Mouse (Mus musculus): Measurements from ENCODE around the gene March1. TPM values are rescaled to one million over a fixed set of nuclear protein-coding genes. Genes with fewer than 3 reads are reported as not detected.

March1 gene
- polyA plus RNA-seq, 1 experiment, result 0.09 TPM

GRCm38 (mm10) chr8:66433577-66433976 lies 815.9 kb downstream of the March1 start:
- Histone ChIP-seq H3K27me3 (replicated peaks) (no peaks in the 10 kb centered on the region), H3K9me3 (no peaks in the 10 kb centered on the region), H3K4me1 (peaks cover 22% of the 10 kb centered on the region), H3K36me3 (replicated peaks; ENCODE audit: low read length) (no peaks in the 10 kb centered on the region), H3K4me3 (replicated peaks) (no peak overlapping the region)
- TF ChIP-seq FLI1 (IDR thresholded peaks at IDR 0.05; ENCODE audit: low read length) (no peak), GATA1 (IDR thresholded peaks at IDR 0.05; ENCODE audit: borderline replicate concordance, low read length) (no peak)

DNA sequence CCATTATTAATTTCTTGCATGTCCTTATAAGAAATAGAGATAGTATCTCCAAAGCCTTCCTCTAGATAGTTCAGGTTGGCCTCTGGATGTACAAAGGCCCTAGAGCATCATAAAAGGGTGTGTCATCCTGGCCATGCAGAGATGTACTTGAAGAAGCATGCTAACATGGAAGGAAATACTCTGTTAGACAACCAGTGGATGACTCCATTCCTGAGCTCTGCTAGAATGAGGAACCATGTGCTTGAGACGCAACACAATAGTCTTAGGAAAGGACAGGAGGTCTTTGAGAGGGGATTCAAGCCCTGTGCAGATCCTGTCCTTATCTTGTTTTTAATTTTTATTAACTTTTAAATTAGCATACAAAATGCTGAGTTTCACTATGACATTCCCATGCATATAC lies 819.1 kb downstream of the March1 start:
- no peaks in the 10 kb centered on the region for H3K9me3 ChIP-seq
- H3K36me3 ChIP-seq (replicated peaks; ENCODE audit: low read length), result no peaks in the 10 kb centered on the region
- no peak overlapping the region for H3K4me3 ChIP-seq (replicated peaks)
- no peak for TF ChIP-seq FLI1 (IDR thresholded peaks at IDR 0.05; ENCODE audit: low read length)
- H3K4me1 ChIP-seq, result peaks cover 18% of the 10 kb centered on the region
- H3K27me3 ChIP-seq (replicated peaks), result no peaks in the 10 kb centered on the region

GRCm38 (mm10) chr8:66437929-66438328 lies 820.2 kb downstream of the March1 start:
- Histone ChIP-seq H3K4me1 (peaks cover 18% of the 10 kb centered on the region), H3K36me3 (replicated peaks; ENCODE audit: low read length) (no peaks in the 10 kb centered on the region), H3K27me3 (replicated peaks) (no peaks in the 10 kb centered on the region), H3K4me3 (replicated peaks) (no peak overlapping the region), H3K9me3 (no peaks in the 10 kb centered on the region)
- no peak for TF ChIP-seq GATA1 (IDR thresholded peaks at IDR 0.05; ENCODE audit: borderline replicate concordance, low read length)
- TF ChIP-seq FLI1 (IDR thresholded peaks at IDR 0.05; ENCODE audit: low read length), result no peak

GRCm38 (mm10) chr8:66438468-66438867 lies 820.8 kb downstream of the March1 start:
- H3K9me3 ChIP-seq, result no peaks in the 10 kb centered on the region
- no peak overlapping the region for H3K4me3 ChIP-seq (replicated peaks)
- H3K27me3 ChIP-seq (replicated peaks), result no peaks in the 10 kb centered on the region
- peaks cover 18% of the 10 kb centered on the region for H3K4me1 ChIP-seq
- TF ChIP-seq GATA1 (IDR thresholded peaks at IDR 0.05; ENCODE audit: borderline replicate concordance, low read length) (no peak), FLI1 (IDR thresholded peaks at IDR 0.05; ENCODE audit: low read length) (no peak)
- no peaks in the 10 kb centered on the region for H3K36me3 ChIP-seq (replicated peaks; ENCODE audit: low read length)

GRCm38 (mm10) chr8:66441123-66441522 lies 823.4 kb downstream of the March1 start:
- no peaks in the 10 kb centered on the region for H3K9me3 ChIP-seq

GRCm38 (mm10) chr8:66442778-66443177 lies 825.1 kb downstream of the March1 start:
- H3K27me3 ChIP-seq (replicated peaks), result no peaks in the 10 kb centered on the region
- H3K36me3 ChIP-seq (replicated peaks; ENCODE audit: low read length), result no peaks in the 10 kb centered on the region
- no peak for TF ChIP-seq GATA1 (IDR thresholded peaks at IDR 0.05; ENCODE audit: borderline replicate concordance, low read length)
- TF ChIP-seq FLI1 (IDR thresholded peaks at IDR 0.05; ENCODE audit: low read length), result no peak

More at GRCm38 (mm10) chr8:66441123-66441522, 823.4 kb downstream of the March1 start:
- Histone ChIP-seq H3K4me3 (replicated peaks) (no peak overlapping the region), H3K36me3 (replicated peaks; ENCODE audit: low read length) (no peaks in the 10 kb centered on the region), H3K4me1 (peaks cover 22% of the 10 kb centered on the region), H3K27me3 (replicated peaks) (no peaks in the 10 kb centered on the region)
- TF ChIP-seq FLI1 (IDR thresholded peaks at IDR 0.05; ENCODE audit: low read length) (no peak), GATA1 (IDR thresholded peaks at IDR 0.05; ENCODE audit: borderline replicate concordance, low read length) (no peak)

DNA sequence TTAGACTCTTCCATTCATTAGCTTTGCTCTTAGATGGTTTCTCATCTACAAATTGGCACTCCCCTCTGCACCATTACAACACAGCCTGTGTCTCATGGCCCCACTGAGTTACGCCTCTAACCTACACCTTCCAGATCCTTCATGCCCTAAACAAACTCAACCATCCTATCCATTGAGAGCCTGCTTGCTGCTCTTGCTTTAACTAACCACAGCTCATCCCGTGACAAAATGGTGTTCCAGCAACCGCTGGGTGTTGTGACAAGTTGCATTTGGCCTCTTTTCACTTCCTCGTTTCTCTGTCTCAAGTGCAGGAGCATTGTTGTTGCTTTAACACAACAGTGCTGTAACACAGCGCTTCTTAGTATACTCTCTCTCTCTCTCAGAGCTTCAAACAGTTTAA lies 826.4 kb downstream of the March1 start:
- H3K4me3 ChIP-seq (replicated peaks), result no peak overlapping the region
- no peak for TF ChIP-seq FLI1 (IDR thresholded peaks at IDR 0.05; ENCODE audit: low read length)
- TF ChIP-seq GATA1 (IDR thresholded peaks at IDR 0.05; ENCODE audit: borderline replicate concordance, low read length), result no peak
- peaks cover 4% of the 10 kb centered on the region; the same call in 1 of the 2 replicates for H3K4me1 ChIP-seq

More at GRCm38 (mm10) chr8:66442778-66443177, 825.1 kb downstream of the March1 start:
- Histone ChIP-seq H3K4me3 (replicated peaks) (no peak overlapping the region), H3K4me1 (peaks cover 13% of the 10 kb centered on the region), H3K9me3 (no peaks in the 10 kb centered on the region)

GRCm38 (mm10) chr8:66445351-66445750 lies 827.7 kb downstream of the March1 start:
- TF ChIP-seq FLI1 (IDR thresholded peaks at IDR 0.05; ENCODE audit: low read length) (no peak), GATA1 (IDR thresholded peaks at IDR 0.05; ENCODE audit: borderline replicate concordance, low read length) (no peak)
- Histone ChIP-seq H3K4me3 (replicated peaks) (no peak overlapping the region), H3K9me3 (no peaks in the 10 kb centered on the region), H3K27me3 (replicated peaks) (peaks cover 4% of the 10 kb centered on the region), H3K4me1 (peaks cover 4% of the 10 kb centered on the region; the same call in 1 of the 2 replicates), H3K36me3 (replicated peaks; ENCODE audit: low read length) (no peaks in the 10 kb centered on the region)

More for the DNA sequence above, 826.4 kb downstream of the March1 start:
- H3K9me3 ChIP-seq, result no peaks in the 10 kb centered on the region
- H3K36me3 ChIP-seq (replicated peaks; ENCODE audit: low read length), result no peaks in the 10 kb centered on the region
- no peaks in the 10 kb centered on the region for H3K27me3 ChIP-seq (replicated peaks)

- H3K4me1 ChIP-seq, result peaks cover 4% of the 10 kb centered on the region; the same call in 1 of the 2 replicates
- H3K27me3 ChIP-seq (replicated peaks), result peaks cover 7% of the 10 kb centered on the region
- no peaks in the 10 kb centered on the region for H3K9me3 ChIP-seq
- H3K36me3 ChIP-seq (replicated peaks; ENCODE audit: low read length), result no peaks in the 10 kb centered on the region
- no peak for TF ChIP-seq FLI1 (IDR thresholded peaks at IDR 0.05; ENCODE audit: low read length)
- no peak for TF ChIP-seq GATA1 (IDR thresholded peaks at IDR 0.05; ENCODE audit: borderline replicate concordance, low read length)
- H3K4me3 ChIP-seq (replicated peaks), result no peak overlapping the region
Observed at GRCm38 (mm10) chr8:66450691-66451090, 833.0 kb downstream of the March1 start.

GRCm38 (mm10) chr8:66457057-66457456 lies 839.4 kb downstream of the March1 start:
- no peak overlapping the region for H3K4me3 ChIP-seq (replicated peaks)
- TF ChIP-seq GATA1 (IDR thresholded peaks at IDR 0.05; ENCODE audit: borderline replicate concordance, low read length) (no peak), FLI1 (IDR thresholded peaks at IDR 0.05; ENCODE audit: low read length) (no peak)
- H3K9me3 ChIP-seq, result no peaks in the 10 kb centered on the region
- peaks cover 4% of the 10 kb centered on the region for H3K27me3 ChIP-seq (replicated peaks)
- H3K4me1 ChIP-seq, result peaks cover 11% of the 10 kb centered on the region
- no peaks in the 10 kb centered on the region for H3K36me3 ChIP-seq (replicated peaks; ENCODE audit: low read length)

DNA sequence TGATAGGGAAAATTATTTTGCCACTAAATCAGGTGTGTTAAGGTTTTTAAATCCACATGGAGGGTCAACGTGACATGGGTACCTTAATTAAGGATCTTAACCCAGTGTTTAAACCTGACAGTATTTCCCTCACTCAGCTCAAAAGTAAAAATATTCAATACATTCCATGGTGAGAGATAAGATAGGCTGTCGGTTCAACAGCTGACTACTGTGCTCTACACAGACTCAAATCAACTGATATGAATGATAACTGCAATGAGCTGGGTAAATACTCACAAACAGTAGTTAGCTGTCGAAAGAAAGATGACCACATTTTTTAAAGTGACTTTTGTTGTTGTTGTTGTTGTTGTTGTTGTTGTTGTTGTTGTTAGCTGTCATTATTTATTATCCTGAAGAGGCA lies 852.1 kb downstream of the March1 start:
- Histone ChIP-seq H3K9me3 (no peaks in the 10 kb centered on the region), H3K27me3 (replicated peaks) (no peaks in the 10 kb centered on the region), H3K4me3 (replicated peaks) (no peak overlapping the region), H3K4me1 (no peaks in the 10 kb centered on the region), H3K36me3 (replicated peaks; ENCODE audit: low read length) (no peaks in the 10 kb centered on the region)
- no peak for TF ChIP-seq GATA1 (IDR thresholded peaks at IDR 0.05; ENCODE audit: borderline replicate concordance, low read length)
- no peak for TF ChIP-seq FLI1 (IDR thresholded peaks at IDR 0.05; ENCODE audit: low read length)

All from megakaryocyte, embryonic 14.5 days (primary cell).